Mouse (Mus musculus) limb, embryonic 14.5 days (tissue): ENCODE data around the gene Agap3. TPM values are rescaled to one million over a fixed set of nuclear protein-coding genes. Genes with fewer than 3 reads are reported as not detected.

Source experiments
- ATAC-seq: fragments of 200-750 bp; cut with Nextera tagmentation; 2 replicates; pipeline ENCODE4 v1.8.0; 2017; ENCODE audit warnings: low read depth, moderate number of reproducible peaks, moderate TSS enrichment; ENCODE audit not compliant: low FRiP score
- DNase-seq: peaks from one replicate; pipeline ENCODE4 v3.0.0-alpha.2; 2015; ENCODE audit warnings: low spot score
- H3K27ac ChIP-seq: fragments of 300-500 bp; sonication (generic); replicated peaks from 2 replicates; pipeline ENCODE4 v1.5.1; 2014; ENCODE audit warnings: low read depth, mild to moderate bottlenecking, low read length, moderate library complexity, mixed read lengths
- H3K27me3 ChIP-seq: fragments of 300-500 bp; sonication (generic); 2 replicates; pipeline ENCODE4 v1.6.1; 2014; ENCODE audit warnings: low read length, mixed read lengths; ENCODE audit not compliant: control insufficient read depth, insufficient read depth
- H3K36me3 ChIP-seq: fragments of 300-500 bp; sonication (generic); 2 replicates; pipeline ENCODE4 v1.6.1; 2014; ENCODE audit warnings: mild to moderate bottlenecking, low read length, moderate library complexity, mixed read lengths; ENCODE audit not compliant: control insufficient read depth, insufficient read depth
- H3K4me1 ChIP-seq: fragments of 300-500 bp; sonication (generic); 2 replicates; pipeline ENCODE4 v1.6.1; 2014; ENCODE audit warnings: antibody characterized with exemption, low read length, mixed read lengths; ENCODE audit not compliant: control insufficient read depth, insufficient read depth
- H3K4me2 ChIP-seq: fragments of 300-500 bp; sonication (generic); replicated peaks from 2 replicates; pipeline ENCODE4 v1.6.1; 2014; ENCODE audit warnings: low read depth, mild to moderate bottlenecking, low read length, moderate library complexity; ENCODE audit not compliant: severe bottlenecking
- H3K4me3 ChIP-seq: fragments of 300-500 bp; sonication (generic); replicated peaks from 2 replicates; pipeline ENCODE4 v1.5.1; 2014; ENCODE audit warnings: low read length
- H3K9ac ChIP-seq: fragments of 300-500 bp; sonication (generic); 2 replicates; pipeline ENCODE4 v1.6.1; 2014; ENCODE audit warnings: mild to moderate bottlenecking, low read depth, low read length, moderate library complexity; ENCODE audit not compliant: severe bottlenecking
- H3K9me3 ChIP-seq: fragments of 300-500 bp; sonication (generic); 2 replicates; pipeline ENCODE4 v1.6.1; 2016; ENCODE audit warnings: low read length; ENCODE audit not compliant: control insufficient read depth
- POLR2A ChIP-seq: fragments of 200-500 bp; IDR thresholded peaks from 2 replicates; pipeline ENCODE4 v1.8.0; 2012; ENCODE audit warnings: inconsistent platforms, mild to moderate bottlenecking, moderate library complexity, borderline replicate concordance; ENCODE audit not compliant: insufficient read depth, insufficient read length; ENCODE audit errors: extremely low read depth
- WGBS: fragments of 180-500 bp; shearing (Covaris S2); extraction: QIAGEN DNeasy Blood & Tissue Kit; methylation state at CpG from one replicate; pipeline ENCODE4 v1.1.7; 2014; 5-methylcytosine and 5-hydroxymethylcytosine counted together
- polyA plus RNA-seq, 2 experiments: library from polyadenylated mRNA; depleted of rRNA in 1 of 2; stranded (reverse) in 1 of 2; unstranded in 1 of 2; fragments of >200 nt; fragmentation: Nextera tagmentation in 1 of 2; extraction: Ambion mirVana in 1 of 2; gene quantifications; 2 replicates each; pipeline versions ENCODE4 v1.2.1 to v1.2.3; 2012 to 2014

Gene Agap3
- polyA plus RNA-seq, 2 experiments = 57.9 to 103 TPM

DNA sequence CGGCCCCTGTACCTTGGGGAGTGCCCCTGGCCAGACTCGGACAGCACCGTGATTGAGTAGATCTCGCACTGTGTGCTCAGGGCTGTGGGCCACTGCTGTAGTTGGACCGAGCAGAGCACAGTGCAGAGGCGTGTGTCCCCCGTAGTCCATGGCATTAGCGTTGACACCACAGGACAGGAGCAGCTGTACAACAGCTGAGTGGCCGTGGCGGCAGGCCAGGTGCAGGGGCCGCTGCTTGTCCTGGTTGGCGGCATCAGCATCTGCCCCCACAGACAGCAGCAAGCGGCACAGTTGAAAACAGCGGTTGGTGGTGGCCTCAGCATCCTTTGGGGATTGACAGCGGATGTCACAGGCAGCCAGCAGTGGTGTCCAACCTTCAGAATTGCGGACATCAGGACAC is 85.6 kb downstream of the Agap3 start:
- no peak overlapping the region for H3K27ac ChIP-seq
- TF ChIP-seq POLR2A = no peak
- no peak overlapping the region for H3K9ac ChIP-seq
- H3K27me3 ChIP-seq = no peaks in the 10 kb centered on the region
- peaks cover 18% of the 10 kb centered on the region for H3K4me1 ChIP-seq
- peak; percentile 27; the same call in 1 of the 2 replicates for ATAC-seq
- H3K4me2 ChIP-seq = no peak overlapping the region
- H3K4me3 ChIP-seq = no peak overlapping the region
- DNase-seq = peak; percentile 37
- H3K9me3 ChIP-seq = no peaks in the 10 kb centered on the region
- no peaks in the 10 kb centered on the region for H3K36me3 ChIP-seq
- 62% methylated on average over 16 of the region's 16 CpGs for WGBS

DNA sequence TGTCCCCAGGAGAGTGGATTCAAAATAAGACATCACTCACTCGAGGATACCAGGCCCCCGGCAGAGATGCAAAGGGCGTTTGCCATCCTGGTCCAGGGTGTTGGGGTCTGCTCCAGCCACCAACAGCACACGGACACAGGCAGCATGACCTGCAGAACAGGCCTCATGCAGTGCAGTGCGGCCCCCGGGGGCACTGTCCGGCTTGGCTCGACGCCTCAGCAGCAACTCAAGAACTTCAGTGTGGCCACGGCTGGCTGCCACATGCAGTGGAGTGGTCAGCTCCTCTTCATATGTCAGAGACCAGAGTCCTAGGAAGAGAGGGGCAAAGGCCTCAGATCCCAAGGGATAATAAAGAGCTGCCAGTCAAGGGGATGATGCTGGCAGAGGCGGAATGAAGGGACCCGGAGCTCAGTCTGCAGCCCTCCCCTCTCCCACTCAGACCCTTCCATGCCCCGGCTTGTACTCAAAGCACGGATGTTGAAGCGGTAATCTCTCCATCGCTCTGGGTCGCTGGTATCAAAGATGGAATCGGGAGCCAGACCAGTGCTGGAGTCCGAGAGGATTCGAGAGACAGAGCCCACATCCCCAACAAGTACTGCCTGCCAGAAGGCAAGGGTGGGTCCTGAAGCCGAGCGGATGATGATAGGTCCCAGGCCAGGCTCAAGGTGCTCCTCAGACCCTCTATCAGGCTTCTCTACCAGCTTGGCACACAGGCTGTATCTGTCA is 87.8 kb downstream of the Agap3 start:
- H3K9ac ChIP-seq = no peak overlapping the region
- TF ChIP-seq POLR2A = no peak
- H3K4me3 ChIP-seq = no peak overlapping the region
- no peaks in the 10 kb centered on the region for H3K9me3 ChIP-seq
- ATAC-seq = no peak
- H3K4me1 ChIP-seq = peaks cover 18% of the 10 kb centered on the region
- WGBS = 79% methylated on average over 22 of the region's 22 CpGs
- H3K27ac ChIP-seq = no peak overlapping the region
- no peak overlapping the region for H3K4me2 ChIP-seq
- no peak for DNase-seq
- no peaks in the 10 kb centered on the region for H3K36me3 ChIP-seq
- H3K27me3 ChIP-seq = no peaks in the 10 kb centered on the region

DNA sequence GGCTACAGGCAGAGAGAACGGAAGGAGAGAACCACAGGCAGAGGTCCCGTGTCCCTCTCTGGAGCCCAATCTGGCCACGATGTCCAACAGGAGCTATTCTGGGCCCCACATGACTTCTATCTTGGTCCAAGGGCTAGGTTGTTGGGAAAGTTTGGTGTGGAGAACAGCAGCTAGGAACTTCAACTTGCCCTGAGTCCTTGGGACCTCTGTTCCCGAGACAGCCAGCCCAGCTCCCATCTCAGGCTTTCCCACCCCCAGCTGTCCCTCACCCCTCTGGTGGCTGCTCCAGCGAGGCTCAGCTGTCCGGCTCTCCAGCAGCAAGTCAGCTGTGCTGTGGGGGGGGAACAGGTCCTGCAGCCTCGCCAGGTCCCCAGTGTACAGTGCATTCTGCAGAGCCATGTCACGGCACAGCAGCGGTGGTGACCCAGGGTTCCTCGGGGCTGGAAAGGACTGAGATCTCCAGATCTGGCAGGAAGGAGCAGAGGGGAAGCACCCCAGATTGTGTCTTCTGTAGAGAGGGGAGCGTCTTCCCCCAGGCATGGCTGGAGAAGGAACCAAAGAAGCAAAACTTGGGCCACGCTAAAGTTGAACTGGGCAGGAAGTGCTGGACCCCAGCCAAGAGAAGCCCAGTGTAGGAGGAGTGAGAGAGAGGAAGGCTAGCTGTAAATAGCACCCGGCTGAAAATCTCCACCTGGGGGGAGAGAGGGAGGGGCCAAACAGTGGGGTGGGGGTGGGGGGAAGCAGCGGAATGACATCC is 88.6 kb downstream of the Agap3 start, which contains the start of gene Asb10:
Asb10 (minus strand) TSS at position 592 of the 757 bp plus-strand sequence.
- H3K9me3 ChIP-seq = no peaks in the 10 kb centered on the region
- ATAC-seq = peak; percentile 80
- peaks cover 18% of the 10 kb centered on the region for H3K4me1 ChIP-seq
- WGBS = 22% methylated on average over 14 of the region's 14 CpGs
- DNase-seq = peak; percentile 64
- H3K4me3 ChIP-seq = no peak within 1 kb of the TSS
- no peaks in the 10 kb centered on the region for H3K27me3 ChIP-seq
- no peak for TF ChIP-seq POLR2A
- H3K9ac ChIP-seq = peak within 1 kb of the TSS; percentile 13; the same call in 1 of the 2 replicates
- no peaks in the 10 kb centered on the region for H3K36me3 ChIP-seq
- no peak within 1 kb of the TSS; the same call in 1 of the 2 replicates for H3K27ac ChIP-seq
- H3K4me2 ChIP-seq = peak within 1 kb of the TSS; percentile 24

DNA sequence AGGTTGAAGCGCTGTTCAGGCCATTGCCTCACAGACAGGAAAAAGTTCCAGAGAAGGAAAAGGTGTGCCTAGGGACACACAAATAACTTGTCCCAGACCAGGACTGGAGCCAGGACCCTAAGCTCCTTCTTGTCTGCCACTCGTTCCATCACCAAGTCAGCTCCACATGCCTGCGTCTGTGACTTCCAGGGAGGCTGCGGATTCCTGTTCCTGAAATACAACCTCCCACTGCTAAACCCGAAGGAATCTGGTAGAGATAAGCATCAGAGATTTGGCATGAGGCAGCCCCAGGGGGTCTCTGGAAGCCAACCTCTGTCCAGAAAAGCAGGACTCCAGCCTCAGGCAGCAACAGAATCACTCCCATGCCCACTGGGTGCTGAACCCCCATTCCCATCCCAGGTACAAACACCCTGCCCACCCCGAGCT is 89.2 kb downstream of the Agap3 start:
- H3K4me1 ChIP-seq = peaks cover 18% of the 10 kb centered on the region
- no peak for DNase-seq
- no peaks in the 10 kb centered on the region for H3K36me3 ChIP-seq
- no peak overlapping the region for H3K4me3 ChIP-seq
- TF ChIP-seq POLR2A = no peak
- H3K9me3 ChIP-seq = no peaks in the 10 kb centered on the region
- WGBS = 11% methylated on average over 6 of the region's 6 CpGs
- H3K27ac ChIP-seq = no peak overlapping the region
- H3K27me3 ChIP-seq = no peaks in the 10 kb centered on the region
- H3K4me2 ChIP-seq = peak overlapping the region; percentile 24; the same call in 1 of the 2 replicates
- no peak overlapping the region for H3K9ac ChIP-seq
- peak; percentile 17; the same call in 1 of the 2 replicates for ATAC-seq

DNA sequence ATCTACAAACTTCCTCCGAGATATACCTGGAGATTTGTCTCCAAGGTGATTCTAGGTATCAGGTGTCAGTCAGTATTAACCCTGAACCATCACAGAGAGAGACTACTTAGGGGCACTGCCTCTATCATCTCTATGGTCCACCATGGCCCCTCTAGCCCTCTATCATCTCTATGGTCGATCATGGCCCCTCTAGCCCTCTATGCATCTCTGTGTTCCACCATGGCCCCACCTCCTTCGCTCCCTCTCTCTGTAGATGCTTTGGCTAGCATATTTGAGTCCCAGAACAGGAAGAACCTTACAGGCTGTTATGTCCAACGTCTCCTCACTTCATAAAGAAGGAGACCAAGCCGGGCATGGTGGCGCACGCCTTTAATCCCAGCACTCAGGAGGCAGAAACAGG is 90.7 kb downstream of the Agap3 start:
- no peak for ATAC-seq
- no peaks in the 10 kb centered on the region for H3K9me3 ChIP-seq
- no peaks in the 10 kb centered on the region for H3K36me3 ChIP-seq
- H3K9ac ChIP-seq = no peak overlapping the region
- no peak for TF ChIP-seq POLR2A
- no peak overlapping the region for H3K4me2 ChIP-seq
- DNase-seq = no peak
- 80% methylated on average over 7 of the region's 7 CpGs for WGBS
- no peaks in the 10 kb centered on the region for H3K27me3 ChIP-seq
- no peak overlapping the region for H3K4me3 ChIP-seq
- peaks cover 18% of the 10 kb centered on the region for H3K4me1 ChIP-seq
- no peak overlapping the region for H3K27ac ChIP-seq
